Mouse (Mus musculus) mouse trophoblast stem cell (cell line): Measurements from ENCODE around the gene Plxnc1.

ENCODE experiments used
- in situ Hi-C, 2 experiments: fragments of 300-500 bp; cut with MseI, MboI; formaldehyde crosslinking; loops; 2 replicates in 1 of 2; 3 replicates in 1 of 2; pipeline ENCODE4 v1.15.1; 2025

Plxnc1 gene

GRCm38 (mm10) chr10:94921751-94922150 lies 22.9 kb downstream of the Plxnc1 start:
- in situ Hi-C loops: no loop called here

- in situ Hi-C loops: no loop called here
Measured at GRCm38 (mm10) chr10:94920526-94920925, 24.1 kb downstream of the Plxnc1 start.

GRCm38 (mm10) chr10:94919960-94920359 lies 24.7 kb downstream of the Plxnc1 start:
- in situ Hi-C loops: no loop called here

- in situ Hi-C loops: no loop called here
Measured at GRCm38 (mm10) chr10:94919552-94919951, 25.1 kb downstream of the Plxnc1 start.

GRCm38 (mm10) chr10:94918618-94919017 lies 26.0 kb downstream of the Plxnc1 start:
- in situ Hi-C loops: no loop called here

GRCm38 (mm10) chr10:94917990-94918389 lies 26.6 kb downstream of the Plxnc1 start:
- in situ Hi-C loops: no loop called here

GRCm38 (mm10) chr10:94917354-94917753 lies 27.3 kb downstream of the Plxnc1 start:
- in situ Hi-C loops: no loop called here

- in situ Hi-C loops: no loop called here
Measured at GRCm38 (mm10) chr10:94916610-94917009, 28.0 kb downstream of the Plxnc1 start.

- in situ Hi-C loops: no loop called here
Measured at GRCm38 (mm10) chr10:94915746-94916145, 28.9 kb downstream of the Plxnc1 start.

- in situ Hi-C loops: no loop called here
Measured at GRCm38 (mm10) chr10:94914081-94914480, 30.6 kb downstream of the Plxnc1 start.

- in situ Hi-C loops: no loop called here
Measured at GRCm38 (mm10) chr10:94913336-94913739, 31.3 kb downstream of the Plxnc1 start.

GRCm38 (mm10) chr10:94912551-94912950 lies 32.1 kb downstream of the Plxnc1 start:
- in situ Hi-C loops: no loop called here

GRCm38 (mm10) chr10:94911102-94911501 lies 33.5 kb downstream of the Plxnc1 start:
- in situ Hi-C loops: no loop called here

GRCm38 (mm10) chr10:94910570-94910969 lies 34.1 kb downstream of the Plxnc1 start:
- in situ Hi-C loops: no loop called here

- in situ Hi-C loops: no loop called here
Measured at GRCm38 (mm10) chr10:94909789-94910188, 34.8 kb downstream of the Plxnc1 start.

- in situ Hi-C loops: no loop called here
Measured at GRCm38 (mm10) chr10:94908976-94909717, 35.5 kb downstream of the Plxnc1 start.

- in situ Hi-C loops: no loop called here
Measured at GRCm38 (mm10) chr10:94905689-94906473, 38.8 kb downstream of the Plxnc1 start.

- in situ Hi-C loops: no loop called here
Measured at GRCm38 (mm10) chr10:94905219-94905618, 39.4 kb downstream of the Plxnc1 start.

- in situ Hi-C loops: no loop called here
Measured at GRCm38 (mm10) chr10:94896950-94897349, 47.7 kb downstream of the Plxnc1 start.

GRCm38 (mm10) chr10:94896311-94896710 lies 48.3 kb downstream of the Plxnc1 start:
- in situ Hi-C loops: no loop called here

- in situ Hi-C loops: no loop called here
Measured at GRCm38 (mm10) chr10:94895876-94896275, 48.8 kb downstream of the Plxnc1 start.

- in situ Hi-C loops: no loop called here
Measured at GRCm38 (mm10) chr10:94889735-94890134, 54.9 kb downstream of the Plxnc1 start.

- in situ Hi-C loops: no loop called here
Measured at GRCm38 (mm10) chr10:94883216-94883615, 61.4 kb downstream of the Plxnc1 start.
